Mouse (Mus musculus): ENCODE measurements around the gene Abtb2.

The Abtb2 gene

GRCm38 (mm10) chr2:103584093-103584492 is 18.0 kb downstream of the Abtb2 start:
- no peak for DNase-seq (ENCODE audit: low spot score)

- no peak for DNase-seq (ENCODE audit: low spot score)
Measured at GRCm38 (mm10) chr2:103586423-103586822, 20.3 kb downstream of the Abtb2 start.

GRCm38 (mm10) chr2:103588776-103589175 is 22.7 kb downstream of the Abtb2 start:
- DNase-seq (ENCODE audit: low spot score), result no peak

DNA sequence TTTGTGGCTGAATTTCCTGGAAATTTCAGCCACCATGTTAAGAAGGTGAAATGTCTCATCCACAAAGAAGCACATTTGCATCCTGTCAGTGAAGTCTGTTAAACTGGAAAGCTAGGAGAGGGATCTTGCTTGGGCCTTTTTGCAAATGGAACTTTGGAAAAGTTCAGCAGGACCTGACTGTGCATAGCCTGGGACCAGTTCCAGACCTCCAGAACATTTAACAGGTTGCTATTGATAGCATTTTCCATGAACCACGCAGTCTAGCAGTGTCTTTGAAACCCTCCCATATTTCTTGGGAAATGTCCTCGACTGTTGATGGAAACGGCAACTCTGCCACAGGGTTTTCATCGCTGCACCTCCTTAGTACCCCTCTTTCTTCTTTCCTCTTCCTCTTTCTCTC is 23.3 kb downstream of the Abtb2 start:
- DNase-seq (ENCODE audit: low spot score), result no peak

- DNase-seq (ENCODE audit: low spot score), result no peak
Measured at GRCm38 (mm10) chr2:103590645-103591044, 24.5 kb downstream of the Abtb2 start.

GRCm38 (mm10) chr2:103591742-103592590 is 25.9 kb downstream of the Abtb2 start:
- peak; percentile 67 for DNase-seq (ENCODE audit: low spot score)

- DNase-seq (ENCODE audit: low spot score), result no peak
Measured at GRCm38 (mm10) chr2:103592591-103592929, 26.4 kb downstream of the Abtb2 start.

- DNase-seq (ENCODE audit: low spot score), result peak; percentile 84
Measured at GRCm38 (mm10) chr2:103594592-103595011, 28.5 kb downstream of the Abtb2 start.

GRCm38 (mm10) chr2:103595028-103595651 is 29.0 kb downstream of the Abtb2 start:
- DNase-seq (ENCODE audit: low spot score), result peak; percentile 77

- no peak for DNase-seq (ENCODE audit: low spot score)
Measured at GRCm38 (mm10) chr2:103599296-103599695, 33.2 kb downstream of the Abtb2 start.

DNA sequence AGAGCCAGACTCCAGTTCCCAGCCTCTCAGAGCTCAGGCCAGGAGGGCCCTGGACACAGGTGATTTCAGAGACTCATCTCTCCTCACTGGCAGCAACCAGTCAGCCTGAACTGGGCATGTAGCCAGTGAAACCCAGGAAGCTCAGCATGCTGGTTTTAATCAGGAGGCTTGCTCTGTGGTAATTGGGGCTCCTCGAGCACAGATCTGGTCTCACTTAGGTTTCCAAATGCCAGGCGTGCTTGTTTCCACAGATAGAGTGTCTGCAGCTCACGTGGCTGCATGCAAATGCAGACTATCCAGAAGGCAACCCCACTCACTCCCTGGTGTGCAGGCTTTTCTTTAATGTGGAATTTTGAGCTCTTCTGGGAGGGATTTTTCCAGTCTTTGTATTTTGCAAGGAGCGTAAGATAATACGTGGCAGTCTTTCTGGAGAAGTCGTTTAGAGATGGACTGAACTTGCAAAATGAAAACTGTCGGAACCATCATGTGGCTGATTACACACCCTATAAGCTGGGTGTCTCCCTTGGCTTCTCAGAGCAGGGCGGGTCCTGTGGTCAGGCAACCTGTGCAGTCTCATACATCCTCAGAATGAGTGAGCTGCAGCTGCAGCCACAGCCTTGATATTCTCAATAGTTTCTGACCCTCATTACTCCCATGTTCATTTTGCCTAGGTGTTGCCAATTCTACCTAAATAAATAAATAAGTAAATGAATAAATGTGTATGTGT is 34.2 kb downstream of the Abtb2 start:
- DNase-seq (ENCODE audit: low spot score), result no peak

- no peak for DNase-seq (ENCODE audit: low spot score)
Measured at GRCm38 (mm10) chr2:103601126-103601525, 35.0 kb downstream of the Abtb2 start.

GRCm38 (mm10) chr2:103601531-103601930 is 35.4 kb downstream of the Abtb2 start:
- DNase-seq (ENCODE audit: low spot score), result no peak

GRCm38 (mm10) chr2:103603209-103603608 is 37.1 kb downstream of the Abtb2 start:
- no peak for DNase-seq (ENCODE audit: low spot score)

- DNase-seq (ENCODE audit: low spot score), result no peak
Measured at GRCm38 (mm10) chr2:103603869-103604268, 37.8 kb downstream of the Abtb2 start.

- DNase-seq (ENCODE audit: low spot score), result no peak
Measured at GRCm38 (mm10) chr2:103605805-103606498, 39.8 kb downstream of the Abtb2 start.

DNA sequence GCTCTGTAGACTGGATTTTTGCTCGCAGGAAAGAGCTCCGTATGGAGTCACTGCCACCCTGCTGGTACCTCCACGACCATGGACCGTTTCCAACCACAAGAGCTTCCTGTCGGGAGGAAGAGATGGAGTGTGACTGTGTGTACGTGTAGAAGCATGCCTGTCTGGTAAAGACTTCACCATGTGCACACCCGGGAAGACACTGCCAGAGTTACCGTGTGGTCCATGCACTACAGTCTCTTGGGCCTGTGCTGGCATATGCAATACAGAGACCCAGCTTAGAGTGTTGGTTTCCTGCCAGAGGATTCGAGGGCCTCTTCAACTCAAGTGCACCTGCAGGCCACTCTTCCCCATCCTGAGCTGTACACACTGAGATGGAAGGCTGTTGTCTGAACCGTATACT is 41.8 kb downstream of the Abtb2 start:
- DNase-seq (ENCODE audit: low spot score), result no peak

- DNase-seq (ENCODE audit: low spot score), result peak; percentile 71
Measured at GRCm38 (mm10) chr2:103608947-103609346, 42.8 kb downstream of the Abtb2 start.

DNA sequence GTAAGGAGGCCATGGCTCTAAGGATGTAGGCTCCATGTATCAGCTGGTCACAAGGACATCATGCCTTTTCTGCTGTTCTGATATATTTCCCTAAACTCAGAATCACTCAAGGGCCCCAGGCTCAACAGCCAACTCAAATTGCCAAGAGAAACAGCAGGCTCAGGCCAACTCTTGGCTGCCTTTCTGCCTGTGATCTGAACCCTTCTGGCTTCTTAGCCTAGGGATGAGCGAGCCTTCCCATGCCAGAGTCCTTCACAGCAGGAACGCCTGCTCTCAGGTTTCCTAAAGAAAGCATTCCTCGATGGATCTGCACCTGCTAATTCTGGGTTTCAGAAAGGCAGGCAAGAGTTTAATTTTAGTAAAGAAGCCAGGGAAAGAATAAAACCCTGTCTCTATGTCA is 43.4 kb downstream of the Abtb2 start:
- no peak for DNase-seq (ENCODE audit: low spot score)

DNA sequence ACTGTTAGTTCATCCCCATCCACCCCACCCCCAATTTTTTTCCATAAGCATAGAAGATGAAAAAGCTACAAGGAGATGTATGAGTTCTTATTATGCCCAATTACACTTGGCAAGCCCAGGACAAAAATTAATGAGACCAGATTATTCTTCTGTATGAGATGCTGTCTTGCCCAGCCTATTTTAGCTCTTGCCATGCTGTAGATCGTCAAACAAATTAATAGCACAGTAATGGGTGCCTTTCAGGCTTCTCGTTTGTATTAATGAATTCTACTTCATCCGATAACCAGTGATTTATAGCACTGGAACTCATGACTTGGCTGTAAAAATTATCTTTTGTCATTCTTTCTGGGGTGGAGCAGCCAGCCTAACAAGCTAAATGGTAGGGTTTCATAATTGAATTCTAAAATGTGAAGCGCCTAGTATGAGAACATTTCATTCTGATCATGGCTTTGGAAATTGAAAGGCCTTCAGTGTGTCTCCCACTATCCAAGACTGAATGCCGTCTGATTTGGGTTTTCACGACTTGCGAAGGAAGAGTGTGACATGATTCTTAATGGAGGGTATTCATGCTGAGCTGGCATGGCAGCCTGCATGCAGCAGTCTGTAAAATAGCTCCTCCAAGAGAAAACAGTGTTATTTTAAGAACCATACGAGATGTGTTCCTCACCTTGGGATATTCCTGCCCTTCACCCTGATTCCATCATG is 44.9 kb downstream of the Abtb2 start:
- DNase-seq (ENCODE audit: low spot score), result no peak

DNA sequence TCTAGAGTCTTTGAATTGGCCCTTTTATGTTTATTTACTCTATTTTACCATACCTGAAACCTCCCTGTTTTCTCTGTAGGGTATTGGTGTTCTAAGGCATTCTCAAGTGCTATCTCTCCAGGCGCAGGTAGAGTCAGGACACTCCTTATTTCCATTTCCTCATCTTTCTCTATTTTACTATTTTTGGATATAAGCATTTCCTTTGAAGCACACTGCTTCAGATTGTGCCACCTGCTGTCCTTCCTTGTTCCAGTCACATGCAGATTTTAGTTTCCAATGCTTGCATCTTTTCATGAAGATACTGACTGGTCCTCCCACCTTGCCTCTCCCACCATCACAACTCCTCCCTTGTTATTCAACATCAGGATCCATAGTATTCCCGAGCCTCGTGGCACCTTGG is 47.8 kb downstream of the Abtb2 start:
- DNase-seq (ENCODE audit: low spot score), result no peak

DNA sequence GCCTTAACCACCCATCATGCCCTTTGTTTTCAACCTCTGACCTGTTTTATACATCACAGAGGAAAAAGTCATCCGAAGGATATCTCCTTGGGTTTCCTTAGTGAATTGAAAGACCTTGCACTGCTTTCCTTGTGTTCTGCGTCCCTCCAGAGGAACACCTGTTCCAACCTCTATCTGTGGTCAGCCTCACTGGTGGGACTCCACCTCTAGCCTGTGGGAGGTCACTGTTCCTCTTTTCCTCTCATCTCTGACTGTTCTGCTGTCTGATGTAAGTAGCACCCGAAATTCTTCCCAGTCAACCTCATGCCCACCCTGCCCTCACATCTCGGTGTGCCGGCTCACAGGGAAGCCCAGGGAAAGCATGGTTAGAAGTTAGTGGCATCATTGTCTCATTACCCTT is 48.9 kb downstream of the Abtb2 start:
- DNase-seq (ENCODE audit: low spot score), result no peak

Measured in yolk sac, embryonic 10.5 days (tissue).